Mouse (Mus musculus) midbrain, embryonic 12.5 days (tissue): ENCODE results near the gene Gm13275. TPM values are rescaled to one million over a fixed set of nuclear protein-coding genes. Genes with fewer than 3 reads are reported as not detected.
"Not testable (repeated sequence)": the region's sequence is repeated elsewhere in the genome, so short reads cannot be mapped to it uniquely, and the experiment has no call there.

Experiments used
- ATAC-seq: fragments of 200-750 bp; cut with Nextera tagmentation; 2 replicates; pipeline ENCODE4 v1.8.0; 2017; ENCODE audit warnings: low read depth, moderate TSS enrichment, moderate library complexity; ENCODE audit not compliant: low FRiP score
- H3K27ac ChIP-seq: fragments of 300-500 bp; sonication (generic); replicated peaks from 2 replicates; pipeline ENCODE4 v1.5.1; 2016; ENCODE audit warnings: mild to moderate bottlenecking
- H3K27me3 ChIP-seq: fragments of 300-500 bp; sonication (generic); 2 replicates; pipeline ENCODE4 v1.6.1; 2016; ENCODE audit warnings: mild to moderate bottlenecking
- H3K36me3 ChIP-seq: fragments of 300-500 bp; sonication (generic); 2 replicates; pipeline ENCODE4 v1.6.1; 2016
- H3K4me1 ChIP-seq: fragments of 300-500 bp; sonication (generic); 2 replicates; pipeline ENCODE4 v1.6.1; 2016
- H3K4me2 ChIP-seq: fragments of 300-500 bp; sonication (generic); replicated peaks from 2 replicates; pipeline ENCODE4 v1.6.1; 2016; ENCODE audit warnings: mild to moderate bottlenecking, moderate library complexity
- H3K4me3 ChIP-seq: fragments of 300-500 bp; sonication (generic); 2 replicates; pipeline ENCODE4 v1.5.1; 2016; ENCODE audit warnings: mild to moderate bottlenecking
- H3K9ac ChIP-seq: fragments of 300-500 bp; sonication (generic); replicated peaks from 2 replicates; pipeline ENCODE4 v1.6.1; 2016; ENCODE audit warnings: mild to moderate bottlenecking, moderate library complexity
- H3K9me3 ChIP-seq: fragments of 300-500 bp; sonication (generic); 2 replicates; pipeline ENCODE4 v1.6.1; 2016; ENCODE audit warnings: mild to moderate bottlenecking
- WGBS: fragments of 180-500 bp; shearing (Covaris S2); methylation state at CpG from one replicate; pipeline ENCODE4 v1.1.7; 2016; 5-methylcytosine and 5-hydroxymethylcytosine counted together
- polyA plus RNA-seq: library from polyadenylated mRNA; unstranded; fragments of >200 nt; fragmentation: Nextera tagmentation; extraction: Ambion mirVana; gene quantifications from 2 replicates; pipeline ENCODE4 v1.2.1, GENCODE M21; 2016

Gene Gm13275
- polyA plus RNA-seq, 1 experiment from 2014 or later, result not detected

- not testable (repeated sequence) for H3K36me3 ChIP-seq, H3K4me2 ChIP-seq, H3K4me1 ChIP-seq, H3K9ac ChIP-seq, H3K9me3 ChIP-seq, ATAC-seq, H3K27me3 ChIP-seq, H3K27ac ChIP-seq, H3K4me3 ChIP-seq
- WGBS, result no CpG with 5 or more reads among the region's 32 CpGs
Measured at GRCm38 (mm10) chr4:88773534-88773933, 20.8 kb upstream of the Gm13275 start, which contains the start of gene Gm13290. TSS of gene Gm13290 (plus strand) at chr4:88773834.

GRCm38 (mm10) chr4:88776622-88777021 is 17.7 kb upstream of the Gm13275 start, which contains the start of gene Gm13289:
TSS of gene Gm13289 (plus strand) at chr4:88776922.
- no CpG with 5 or more reads among the region's 29 CpGs for WGBS
- H3K9me3 ChIP-seq, H3K4me3 ChIP-seq, H3K4me2 ChIP-seq, H3K27me3 ChIP-seq, ATAC-seq, H3K9ac ChIP-seq, H3K36me3 ChIP-seq, H3K27ac ChIP-seq, H3K4me1 ChIP-seq: not testable (repeated sequence)

- not testable (repeated sequence) for H3K4me2 ChIP-seq, H3K9me3 ChIP-seq, H3K27ac ChIP-seq, H3K36me3 ChIP-seq, ATAC-seq, H3K4me1 ChIP-seq, H3K27me3 ChIP-seq, H3K4me3 ChIP-seq, H3K9ac ChIP-seq
- WGBS, result no CpG with 5 or more reads among the region's 29 CpGs
Measured at GRCm38 (mm10) chr4:88779550-88779949, 14.7 kb upstream of the Gm13275 start, which contains the start of gene Gm13272. TSS of gene Gm13272 (plus strand) at chr4:88779850.

- ATAC-seq, H3K4me3 ChIP-seq, H3K27ac ChIP-seq, H3K9ac ChIP-seq, H3K27me3 ChIP-seq, H3K9me3 ChIP-seq, H3K4me1 ChIP-seq, H3K36me3 ChIP-seq, H3K4me2 ChIP-seq: not testable (repeated sequence)
- WGBS, result 44% methylated on average over 15 of the region's 18 CpGs
Measured at GRCm38 (mm10) chr4:88780320-88780719, 14.0 kb upstream of the Gm13275 start.

GRCm38 (mm10) chr4:88781831-88782230 is 12.5 kb upstream of the Gm13275 start, which contains the start of gene Ifnz:
TSS of gene Ifnz (plus strand) at chr4:88782131.
- not testable (repeated sequence) for H3K27ac ChIP-seq, H3K27me3 ChIP-seq, H3K36me3 ChIP-seq, H3K9ac ChIP-seq, H3K4me1 ChIP-seq, ATAC-seq, H3K9me3 ChIP-seq
- H3K4me3 ChIP-seq, result 0 out of 2 replicates have a peak within 1 kb of the TSS, but pooled peaks have one; percentile 9
- 26% methylated on average over 4 of the region's 7 CpGs for WGBS
- peak within 1 kb of the TSS; percentile 40 for H3K4me2 ChIP-seq

GRCm38 (mm10) chr4:88782335-88782734 is 12.0 kb upstream of the Gm13275 start:
- not testable (repeated sequence) for H3K36me3 ChIP-seq, H3K27me3 ChIP-seq, H3K9ac ChIP-seq, H3K27ac ChIP-seq, H3K9me3 ChIP-seq, H3K4me1 ChIP-seq, ATAC-seq
- 0% methylated on average over 6 of the region's 31 CpGs for WGBS
- peak overlapping the region; percentile 40 for H3K4me2 ChIP-seq
- 0 out of 2 replicates have a peak overlapping the region, but pooled peaks have one; percentile 9 for H3K4me3 ChIP-seq

GRCm38 (mm10) chr4:88785409-88785808 is 8.9 kb upstream of the Gm13275 start, which contains the start of gene Gm13276:
TSS of gene Gm13276 (plus strand) at chr4:88785709.
- H3K9ac ChIP-seq, H3K4me1 ChIP-seq, H3K36me3 ChIP-seq, H3K27me3 ChIP-seq, ATAC-seq, H3K9me3 ChIP-seq, H3K27ac ChIP-seq, H3K4me3 ChIP-seq, H3K4me2 ChIP-seq: not testable (repeated sequence)
- no CpG with 5 or more reads among the region's 27 CpGs for WGBS

GRCm38 (mm10) chr4:88788402-88788801 is 5.9 kb upstream of the Gm13275 start, which contains the start of gene Gm13277:
TSS of gene Gm13277 (plus strand) at chr4:88788632.
- not testable (repeated sequence) for H3K4me3 ChIP-seq, ATAC-seq, H3K4me1 ChIP-seq, H3K36me3 ChIP-seq, H3K27ac ChIP-seq, H3K9ac ChIP-seq, H3K27me3 ChIP-seq, H3K4me2 ChIP-seq, H3K9me3 ChIP-seq
- WGBS, result no CpG with 5 or more reads among the region's 28 CpGs

GRCm38 (mm10) chr4:88791250-88791649 is 3.0 kb upstream of the Gm13275 start, which contains the start of gene Gm13278:
TSS of gene Gm13278 (plus strand) at chr4:88791550.
- WGBS, result no CpG with 5 or more reads among the region's 28 CpGs
- not testable (repeated sequence) for H3K27ac ChIP-seq, H3K4me1 ChIP-seq, H3K36me3 ChIP-seq, H3K4me3 ChIP-seq, ATAC-seq, H3K9me3 ChIP-seq, H3K9ac ChIP-seq, H3K27me3 ChIP-seq, H3K4me2 ChIP-seq

GRCm38 (mm10) chr4:88797097-88797496 is 2.8 kb downstream of the Gm13275 start, which contains the start of gene Gm13279:
TSS of gene Gm13279 (plus strand) at chr4:88797397.
- H3K4me3 ChIP-seq, H3K9ac ChIP-seq, H3K36me3 ChIP-seq, H3K9me3 ChIP-seq, H3K4me2 ChIP-seq, ATAC-seq, H3K27me3 ChIP-seq, H3K27ac ChIP-seq, H3K4me1 ChIP-seq: not testable (repeated sequence)
- WGBS, result no CpG with 5 or more reads among the region's 28 CpGs

GRCm38 (mm10) chr4:88799365-88799764 is 5.1 kb downstream of the Gm13275 start, which contains the start of gene Gm13285:
TSS of gene Gm13285 (plus strand) at chr4:88799665.
- H3K36me3 ChIP-seq, H3K4me1 ChIP-seq, H3K27ac ChIP-seq, H3K4me2 ChIP-seq, ATAC-seq, H3K4me3 ChIP-seq, H3K27me3 ChIP-seq, H3K9me3 ChIP-seq, H3K9ac ChIP-seq: not testable (repeated sequence)
- 28% methylated on average over 6 of the region's 7 CpGs for WGBS

GRCm38 (mm10) chr4:88802954-88803353 is 8.7 kb downstream of the Gm13275 start, which contains the start of gene Gm13287:
TSS of gene Gm13287 (plus strand) at chr4:88803254.
- H3K4me2 ChIP-seq, H3K4me1 ChIP-seq, H3K4me3 ChIP-seq, H3K9ac ChIP-seq, H3K27me3 ChIP-seq, H3K9me3 ChIP-seq, H3K36me3 ChIP-seq, ATAC-seq, H3K27ac ChIP-seq: not testable (repeated sequence)
- WGBS, result no CpG with 5 or more reads among the region's 29 CpGs

- not testable (repeated sequence) for H3K9me3 ChIP-seq, H3K27me3 ChIP-seq, H3K9ac ChIP-seq, ATAC-seq, H3K36me3 ChIP-seq, H3K4me1 ChIP-seq, H3K27ac ChIP-seq
- peak within 1 kb of the TSS; percentile 38 for H3K4me2 ChIP-seq
- peak within 1 kb of the TSS; percentile 24; the same call in 1 of the 2 replicates for H3K4me3 ChIP-seq
- no CpG with 5 or more reads among the region's 8 CpGs for WGBS
Measured at GRCm38 (mm10) chr4:88805231-88805630, 10.9 kb downstream of the Gm13275 start, which contains the start of gene Gm13288. TSS of gene Gm13288 (plus strand) at chr4:88805531.
